Mouse (Mus musculus): ENCODE results near the gene C9. TPM values are rescaled to one million over a fixed set of nuclear protein-coding genes. Genes with fewer than 3 reads are reported as not detected.
A peak's percentile ranks its signal among the peaks of the same experiment; 100 is the strongest.

C9 gene
- not detected for polyA plus RNA-seq (2017; shearing (Covaris generic))

DNA sequence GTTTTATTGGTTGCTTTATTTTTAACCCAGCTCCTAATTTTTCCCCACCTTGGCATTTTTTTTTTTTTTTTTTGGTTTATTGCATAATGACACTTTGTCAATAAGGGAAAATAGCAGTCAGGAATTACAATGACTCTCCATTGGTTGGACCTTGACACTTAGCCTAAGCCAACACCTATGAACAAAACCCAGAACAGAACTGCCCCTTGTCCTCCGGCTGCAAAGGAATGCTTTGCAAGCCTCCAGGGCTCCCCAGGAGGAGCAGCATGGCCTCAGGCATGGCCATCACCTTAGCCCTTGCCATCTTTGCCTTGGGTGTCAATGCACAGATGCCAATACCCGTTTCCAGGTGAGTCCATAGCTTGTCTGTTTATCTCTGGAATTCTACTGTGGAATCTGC lies at the start of gene C9:
Gene C9 (plus strand): TSS at position 193 of the 400 bp plus-strand sequence.
- no peak for ATAC-seq

DNA sequence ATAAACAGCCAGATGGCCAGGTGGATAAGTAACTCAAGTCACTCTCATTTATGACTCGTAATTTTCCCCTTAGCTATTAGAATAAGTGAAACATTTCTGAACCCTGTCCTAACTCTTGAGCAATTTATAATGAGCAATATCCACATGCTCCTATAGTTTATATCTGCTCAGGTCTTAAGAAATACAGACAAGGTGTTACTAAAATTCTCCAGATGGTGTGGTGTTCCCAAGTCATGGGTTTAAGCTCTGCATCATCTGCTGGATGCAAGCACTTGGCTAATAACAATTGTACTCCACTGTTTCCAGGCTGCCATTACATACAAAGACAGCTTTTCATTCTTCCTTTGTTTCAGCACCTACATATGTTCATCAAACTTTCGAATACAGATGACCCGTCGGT lies 46.9 kb upstream of the C9 start:
- no peak for ATAC-seq

DNA sequence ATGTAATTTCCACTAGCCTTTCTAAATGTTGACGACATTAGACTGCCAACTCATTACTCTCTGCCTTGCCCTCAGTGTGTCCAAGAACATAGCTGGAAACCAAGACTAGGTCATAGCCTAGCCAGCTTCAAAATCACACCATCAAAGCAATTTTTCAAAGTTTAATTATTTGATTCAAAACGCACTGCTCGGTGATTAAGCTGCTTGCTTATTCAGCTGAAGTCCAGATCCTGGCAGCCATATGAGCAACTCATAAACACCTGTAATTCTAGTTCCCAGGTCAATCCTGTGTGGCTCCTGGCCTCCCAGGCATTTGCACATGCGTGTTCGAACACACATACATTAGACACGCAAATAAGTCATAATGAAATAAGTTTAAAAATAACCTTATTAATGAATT lies 46.2 kb upstream of the C9 start:
- no peak for ATAC-seq

DNA sequence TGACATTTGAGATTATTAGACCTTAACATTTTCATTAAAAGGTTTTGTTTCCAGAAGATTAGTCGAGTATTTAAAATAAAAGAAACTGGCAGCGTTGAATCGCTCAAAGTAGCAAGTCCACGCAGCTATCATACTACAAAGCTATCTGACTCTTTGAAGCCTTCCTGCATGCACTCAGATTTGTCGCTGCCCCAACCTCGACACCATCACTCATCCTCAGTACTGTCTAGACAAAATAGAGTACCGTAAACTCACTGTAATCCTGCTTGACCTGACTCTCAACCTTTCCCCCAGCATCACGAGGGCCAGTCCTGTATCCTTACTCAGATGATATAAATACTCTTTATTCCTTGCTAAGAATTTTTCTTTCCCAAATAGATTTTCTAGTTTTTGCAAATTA lies 45.0 kb upstream of the C9 start:
- no peak for ATAC-seq

DNA sequence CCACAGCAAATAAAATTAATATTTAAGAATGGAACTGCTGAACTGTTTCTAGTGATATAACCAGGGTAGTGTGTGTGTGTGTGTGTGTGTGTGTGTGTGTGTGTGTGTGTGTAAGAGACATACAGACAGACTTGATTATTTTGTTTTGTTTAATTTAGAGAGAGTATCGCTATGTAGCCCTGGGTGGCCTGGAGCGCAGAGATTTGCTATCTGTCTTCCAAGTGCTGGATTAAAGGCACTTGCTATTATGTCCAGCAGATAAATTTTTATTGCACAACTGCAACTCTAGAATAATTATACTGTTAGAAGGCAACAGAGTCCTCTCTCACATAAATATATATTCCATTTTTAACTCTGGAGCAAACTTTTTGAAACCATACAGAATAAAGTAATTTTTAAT lies 42.7 kb upstream of the C9 start:
- ATAC-seq, result no peak

DNA sequence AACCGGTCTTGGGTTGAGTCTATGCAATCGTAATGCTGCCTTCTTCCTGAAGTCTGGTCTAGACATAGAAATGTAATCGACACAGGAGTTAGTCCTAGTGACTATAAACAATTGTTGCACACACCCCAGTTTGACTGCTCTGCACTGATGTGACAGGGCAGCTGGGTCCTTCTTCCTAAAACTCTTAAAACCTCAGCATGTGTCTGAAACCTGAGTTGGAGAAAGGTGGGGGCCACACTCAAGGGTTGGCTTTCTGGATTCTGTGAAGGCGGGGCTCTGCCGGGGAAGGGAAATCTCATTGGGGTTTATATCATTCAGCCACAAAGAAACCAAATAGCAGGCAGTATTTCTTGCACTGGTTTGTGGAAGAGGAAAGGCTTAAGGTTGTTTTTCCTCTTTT lies 41.0 kb upstream of the C9 start:
- ATAC-seq, result no peak

DNA sequence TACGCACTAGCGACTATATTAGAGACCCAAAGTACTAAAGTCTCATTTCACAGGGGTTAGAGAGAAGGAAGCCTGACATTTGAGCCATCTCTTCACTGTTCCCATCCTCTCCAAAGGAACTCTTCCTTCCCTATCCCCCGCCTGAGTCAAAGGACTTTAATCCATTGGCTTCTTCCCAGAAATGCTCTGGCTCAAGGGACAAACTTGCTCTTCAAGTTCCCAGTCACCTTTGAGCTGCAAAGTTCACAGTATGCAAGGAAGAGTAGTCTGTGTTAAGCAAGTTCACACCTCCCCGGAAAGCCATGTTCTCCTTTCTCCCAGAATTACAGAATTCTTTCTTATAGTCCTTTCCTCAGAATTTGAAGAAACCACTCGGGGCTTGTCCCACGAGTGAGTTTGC lies 38.4 kb upstream of the C9 start:
- ATAC-seq, result no peak

DNA sequence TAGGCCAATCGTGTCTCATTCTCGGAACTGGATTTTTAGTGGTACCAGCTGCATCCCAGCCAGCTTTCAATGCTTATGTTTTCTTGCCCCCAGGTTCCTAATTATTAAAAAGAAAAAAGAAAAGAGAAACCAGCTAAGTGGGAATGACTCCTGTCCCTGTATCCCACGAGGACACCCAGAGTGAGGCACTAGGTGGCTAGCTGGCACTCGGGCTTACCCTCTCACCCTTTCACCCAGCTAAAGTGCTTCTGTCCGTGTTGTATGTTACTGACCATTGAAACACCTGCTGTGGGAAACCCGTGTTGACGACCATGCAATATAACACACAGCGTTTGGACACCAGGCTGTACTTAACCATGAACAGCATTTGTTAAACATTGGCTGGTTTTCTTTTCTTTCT lies 36.1 kb upstream of the C9 start:
- ATAC-seq, result no peak

DNA sequence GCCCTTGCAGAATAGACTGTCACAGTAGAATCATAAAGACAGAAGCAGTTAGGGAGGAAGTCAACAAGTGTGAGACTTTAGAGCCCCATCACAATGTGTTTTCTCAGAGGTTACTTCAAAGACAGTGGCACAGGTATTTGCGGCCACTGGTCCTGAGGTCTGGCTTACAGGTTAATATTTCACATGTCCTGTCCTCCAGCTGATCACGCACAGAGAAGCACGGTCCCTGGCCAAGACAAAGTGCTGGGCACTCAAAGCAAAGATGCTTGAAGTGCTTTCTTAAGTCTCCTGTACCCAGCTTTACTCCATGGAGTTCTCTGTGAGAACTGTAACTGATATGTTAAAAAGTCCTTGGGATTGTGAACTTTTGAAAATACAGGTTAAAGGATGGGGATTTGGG lies 35.0 kb upstream of the C9 start:
- no peak for ATAC-seq

DNA sequence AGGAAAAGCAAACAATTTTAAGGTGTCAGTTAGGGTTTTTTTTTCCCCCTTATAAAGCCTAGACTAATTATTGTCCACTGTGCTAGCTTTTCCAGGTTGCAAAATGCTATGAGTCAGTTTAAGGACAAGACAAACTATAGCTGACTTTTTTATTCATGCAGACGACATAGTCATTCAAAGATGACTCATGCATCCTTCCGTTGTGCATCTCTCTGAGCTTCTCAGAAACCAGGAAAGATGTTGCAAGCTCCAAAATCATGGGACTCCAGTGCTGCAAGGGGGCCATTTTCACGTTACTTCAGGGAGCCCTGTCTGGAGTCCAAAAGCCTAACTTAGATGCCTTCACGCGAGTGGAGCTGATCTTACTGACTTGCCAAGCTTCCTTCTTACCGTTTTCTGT lies 33.8 kb upstream of the C9 start:
- no peak for ATAC-seq

DNA sequence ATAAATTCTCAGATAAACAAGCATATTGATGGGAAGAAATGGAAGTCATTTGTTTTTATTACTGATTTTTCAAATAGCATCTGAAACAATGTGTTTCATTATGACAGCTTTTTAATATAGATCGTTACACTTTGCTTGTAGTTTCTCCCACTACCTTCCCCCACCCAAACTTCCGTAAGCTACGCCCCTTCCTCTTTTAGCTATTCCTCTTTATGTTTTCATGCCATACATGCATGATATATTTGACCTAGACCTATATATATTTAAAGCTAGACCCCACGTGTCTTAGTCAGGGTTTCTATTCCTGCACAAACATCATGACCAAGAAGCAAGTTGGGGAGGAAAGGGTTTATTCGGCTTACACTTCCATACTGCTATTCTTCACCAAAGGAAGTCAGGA lies 29.8 kb upstream of the C9 start:
- ATAC-seq, result no peak

DNA sequence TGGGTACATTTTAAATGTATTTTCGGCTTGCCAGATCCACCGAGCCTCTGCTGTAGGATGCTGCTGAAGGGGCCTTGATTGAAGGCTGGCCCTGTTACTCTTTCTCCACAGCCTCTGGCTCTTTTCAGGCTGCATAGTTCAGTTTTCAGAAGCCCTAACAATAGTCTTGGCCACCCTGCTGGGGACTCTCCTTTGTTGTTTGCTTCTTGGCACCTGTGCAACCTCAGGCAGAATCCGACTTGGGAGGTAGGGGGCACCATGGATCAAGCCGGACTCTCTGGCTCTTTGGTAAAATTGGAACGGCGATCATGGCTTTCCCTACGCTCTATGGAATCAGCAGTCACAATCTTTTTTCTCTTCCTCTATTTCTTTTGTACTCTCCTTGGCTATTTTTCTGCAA lies 13.3 kb upstream of the C9 start:
- no peak for ATAC-seq

DNA sequence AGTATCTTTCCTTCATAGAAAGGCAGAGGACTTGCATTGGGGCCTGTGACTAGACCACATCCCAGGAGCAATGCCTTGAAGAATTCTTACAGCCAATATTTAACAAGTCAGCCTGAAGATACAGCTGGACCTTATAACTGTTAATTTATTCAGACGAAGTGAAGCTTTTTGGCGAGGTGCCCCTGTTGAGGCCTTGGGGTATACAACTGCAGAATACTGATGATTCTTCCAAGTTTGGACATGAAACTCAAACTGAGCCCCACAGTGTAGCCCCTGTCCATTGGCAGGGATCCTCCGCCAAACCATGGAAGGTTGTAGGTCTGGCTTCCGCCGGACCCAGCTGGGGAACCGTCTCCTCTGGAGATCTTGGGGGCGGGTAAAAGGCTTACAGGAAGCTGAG lies 12.7 kb upstream of the C9 start:
- ATAC-seq, result no peak

DNA sequence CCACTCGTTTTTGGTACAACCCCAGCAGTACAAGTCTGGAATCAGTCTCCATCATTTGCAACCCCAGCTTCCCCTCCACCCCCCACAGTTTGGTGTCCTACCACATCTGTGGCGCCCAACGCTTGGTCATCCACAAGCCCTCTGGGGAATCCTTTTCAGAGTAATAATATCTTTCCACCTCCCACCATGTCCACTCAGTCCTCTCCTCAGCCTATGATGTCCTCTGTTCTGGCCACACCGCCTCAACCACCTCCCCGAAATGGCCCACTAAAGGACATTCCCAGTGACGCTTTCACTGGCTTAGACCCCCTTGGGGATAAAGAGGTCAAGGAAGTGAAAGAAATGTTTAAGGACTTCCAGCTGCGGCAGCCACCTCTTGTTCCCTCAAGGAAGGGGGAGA lies 9.8 kb upstream of the C9 start:
- ATAC-seq, result no peak

DNA sequence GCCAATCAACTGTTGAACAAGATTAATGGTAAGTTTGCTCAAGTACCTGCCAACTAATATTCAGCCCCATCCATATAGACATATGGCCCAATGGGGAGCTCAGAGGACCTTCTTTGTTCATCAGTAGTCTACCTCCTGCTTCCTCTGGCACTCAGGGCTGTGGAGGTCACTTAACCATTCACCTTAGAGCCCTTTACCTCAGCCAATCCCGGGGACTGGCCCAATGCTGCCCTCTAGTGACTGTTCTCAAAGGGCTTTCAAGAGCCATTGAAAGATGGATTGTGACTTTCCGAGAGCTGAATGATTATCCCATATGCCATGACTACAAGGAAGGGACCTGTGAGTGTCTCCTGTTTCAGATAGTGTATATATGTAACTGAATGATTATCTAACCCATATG lies 9.4 kb upstream of the C9 start:
- no peak for ATAC-seq

DNA sequence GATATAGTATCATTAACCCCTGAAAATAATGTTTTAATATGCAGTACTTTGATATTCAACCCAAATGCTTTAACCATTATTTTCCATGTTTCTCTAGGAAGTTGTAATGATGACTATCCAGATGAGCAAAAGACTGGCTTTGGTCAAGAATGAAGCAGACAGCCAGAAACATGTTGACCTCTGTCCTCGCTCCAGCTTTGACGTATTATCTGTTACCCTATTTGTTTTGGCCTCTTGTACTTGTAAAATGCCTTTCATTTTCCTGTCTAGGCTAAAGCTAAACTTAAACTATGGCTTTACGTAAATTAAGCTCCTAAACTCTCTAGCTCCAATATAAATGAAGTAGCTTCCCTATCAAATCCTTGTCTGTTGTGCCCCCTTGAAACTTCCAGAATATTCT lies 6.4 kb upstream of the C9 start:
- ATAC-seq, result no peak

DNA sequence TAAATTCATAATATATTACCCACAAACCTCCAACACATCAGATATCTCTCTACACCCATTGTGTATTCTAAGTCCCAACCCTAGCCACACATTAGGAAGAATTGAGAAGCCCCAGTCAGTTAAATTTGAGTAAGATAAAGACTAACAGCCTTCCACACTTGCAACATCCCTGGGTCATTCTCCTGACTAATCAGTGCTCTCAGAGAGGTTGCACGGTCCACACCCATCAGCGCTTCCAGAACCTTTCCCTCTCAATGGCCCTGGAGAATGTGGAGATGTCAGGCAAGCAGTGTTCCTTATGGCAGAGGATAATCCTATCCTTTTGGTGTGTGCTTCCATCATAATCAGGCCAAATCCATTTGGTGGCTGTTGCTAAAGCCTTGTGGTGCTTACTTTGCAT lies 675 bp upstream of the C9 start:
- ATAC-seq, result no peak

DNA sequence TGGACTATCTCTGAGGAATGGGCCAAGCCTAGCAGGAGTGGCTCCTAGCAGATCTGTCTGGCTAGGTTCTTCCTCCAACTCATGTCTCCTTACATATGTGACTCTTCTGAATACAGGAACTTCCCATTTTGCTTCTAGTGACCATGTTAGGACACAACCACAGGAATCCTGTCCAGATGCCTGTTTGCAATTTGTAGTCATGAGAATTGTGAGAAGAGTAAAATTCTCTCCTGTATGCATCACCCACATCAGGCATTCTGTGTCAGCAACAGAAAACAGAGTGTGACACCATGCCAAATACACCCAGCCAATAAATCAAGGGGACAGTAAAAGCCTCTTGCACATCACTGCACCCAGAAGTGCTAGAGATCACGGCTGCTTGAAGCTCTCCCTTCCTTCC lies 1.1 kb downstream of the C9 start:
- ATAC-seq, result no peak

DNA sequence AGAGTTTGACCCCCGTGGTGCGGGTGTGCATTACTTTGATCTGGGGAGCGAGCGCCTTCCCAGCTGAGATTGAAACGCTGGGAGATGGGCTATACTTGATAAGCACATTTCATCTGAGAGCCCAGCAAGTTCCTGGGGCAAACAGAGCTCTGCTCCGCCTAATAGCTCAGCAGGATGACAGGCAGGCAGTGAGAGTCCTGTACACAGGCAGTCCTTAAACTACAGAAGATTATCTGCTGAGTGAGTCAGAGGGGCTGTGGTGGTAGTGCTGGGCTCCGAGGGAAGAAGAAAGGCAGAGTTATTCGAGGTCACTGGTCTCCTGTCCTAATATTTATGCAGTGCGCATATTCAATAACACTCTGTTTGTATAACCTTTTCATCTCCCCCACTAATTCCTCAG lies 3.8 kb downstream of the C9 start:
- ATAC-seq, result no peak

DNA sequence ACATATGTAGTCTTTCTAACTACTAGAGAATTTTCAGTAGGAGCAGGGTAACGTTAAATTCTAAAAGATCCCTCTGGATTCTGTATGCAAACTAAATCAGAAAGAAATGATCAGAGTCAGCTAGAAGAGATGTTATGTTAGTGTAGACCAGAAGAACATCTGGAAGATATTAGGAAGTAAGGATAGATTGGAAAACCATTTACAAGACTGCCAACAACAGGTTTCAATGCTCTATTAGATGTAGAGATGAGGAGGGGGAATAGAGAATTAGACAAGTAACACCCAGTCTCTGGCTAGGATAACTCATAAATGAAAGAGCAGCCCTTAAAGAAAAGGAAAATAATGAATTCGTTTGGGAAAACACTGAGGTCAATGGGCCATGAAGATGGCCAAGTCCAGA lies 9.3 kb downstream of the C9 start:
- no peak for ATAC-seq

DNA sequence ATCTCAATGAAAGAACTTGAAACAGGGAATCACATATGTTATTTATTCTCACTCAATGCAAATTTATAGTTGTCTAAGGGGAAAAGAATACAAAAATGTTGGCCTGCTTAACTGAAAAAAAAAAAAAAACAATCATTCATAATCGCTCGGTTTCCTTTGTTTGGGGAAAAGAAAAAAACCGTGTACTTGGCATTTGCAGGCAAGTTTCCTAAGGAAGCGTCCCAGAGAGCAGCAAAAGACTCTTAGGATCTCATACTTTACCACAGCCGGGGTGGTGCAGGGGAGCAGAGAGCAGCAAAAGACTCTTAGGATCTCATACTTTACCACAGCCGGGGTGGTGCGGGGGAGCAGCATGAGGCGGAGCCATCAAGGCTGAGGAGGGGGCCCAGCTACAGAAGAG lies 16.3 kb downstream of the C9 start:
- ATAC-seq, result no peak

DNA sequence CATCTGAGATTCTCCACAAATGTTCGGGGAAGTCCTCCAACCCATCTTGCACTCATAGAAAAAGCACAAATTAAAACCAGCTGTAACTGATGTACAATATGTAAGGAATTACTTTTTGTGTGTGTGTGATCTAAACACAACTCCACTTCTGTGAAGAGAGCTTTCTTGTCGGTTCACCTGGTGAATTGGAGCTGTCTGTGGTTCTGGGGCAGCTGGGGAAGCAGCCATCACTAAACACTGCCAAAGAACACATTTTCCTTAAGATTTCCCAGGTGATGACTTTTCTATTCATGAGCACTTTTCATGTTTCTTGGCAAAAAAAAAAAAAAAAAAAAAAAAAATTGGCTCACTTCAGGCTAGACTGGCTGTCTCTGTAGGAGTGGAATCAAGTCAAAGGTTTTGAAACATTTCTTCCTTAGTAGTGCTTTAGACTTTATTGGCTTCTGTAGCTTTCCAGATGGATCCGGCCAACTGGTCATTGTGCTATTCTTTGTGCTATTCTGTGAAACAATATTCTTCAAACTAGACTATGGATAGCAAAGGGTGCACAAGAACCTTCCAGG lies 18.3 kb downstream of the C9 start:
- ATAC-seq, result no peak

DNA sequence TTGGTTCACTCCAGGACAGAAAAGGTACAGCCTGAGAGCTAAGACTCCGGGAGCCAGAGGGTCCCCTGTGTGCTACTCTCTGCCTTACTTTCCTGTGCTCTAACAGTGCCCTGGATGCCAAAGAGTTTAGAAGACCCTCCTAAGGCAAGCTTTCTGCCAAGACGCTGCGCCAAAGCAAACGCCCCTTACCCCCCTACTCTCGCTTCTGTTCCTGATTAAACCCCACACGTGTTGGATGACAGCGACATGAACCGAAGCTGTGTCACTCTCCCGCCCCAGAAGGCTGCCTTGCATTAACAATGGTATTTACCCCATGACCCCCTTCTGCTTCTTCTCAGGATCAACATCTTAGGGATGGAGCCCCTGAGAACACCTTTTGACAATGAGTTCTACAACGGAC lies 21.9 kb downstream of the C9 start:
- no peak for ATAC-seq

DNA sequence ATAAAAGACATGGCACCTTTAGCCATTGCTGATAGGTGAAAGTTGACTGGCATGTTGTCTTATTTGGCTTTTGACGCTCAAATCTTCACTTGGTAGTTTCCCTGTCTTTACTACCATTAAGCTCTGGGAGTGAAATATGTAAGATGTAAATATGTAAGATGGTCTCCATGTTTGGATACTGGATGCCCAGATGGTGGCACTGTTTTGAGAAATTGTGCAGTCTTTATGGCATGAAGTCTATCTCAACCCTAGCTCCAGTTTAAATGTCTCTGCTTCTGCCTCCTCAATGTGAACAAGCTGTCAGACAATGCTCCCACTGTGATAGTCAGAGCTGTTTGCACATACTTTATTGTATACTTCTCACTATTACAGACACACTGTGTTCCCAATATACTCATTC lies 23.7 kb downstream of the C9 start:
- ATAC-seq, result peak; percentile 46

DNA sequence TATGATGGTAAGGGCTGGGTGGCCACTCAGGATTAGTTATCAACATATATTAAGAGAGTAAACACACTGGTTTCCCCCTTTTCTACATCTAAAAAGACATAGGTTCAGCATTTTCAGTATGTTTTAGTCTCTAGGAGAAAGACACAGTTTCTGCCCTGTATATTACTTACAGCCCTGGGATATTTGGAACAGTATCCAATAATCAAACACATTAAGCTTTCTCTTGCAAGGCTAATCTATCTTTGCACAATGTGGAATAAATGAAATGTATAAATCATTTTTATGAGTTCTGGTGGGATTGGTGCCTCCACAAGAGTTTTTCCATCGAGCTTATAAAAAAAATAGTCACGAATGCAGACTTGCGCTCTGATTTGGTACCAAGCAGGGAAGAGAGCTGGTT lies 24.3 kb downstream of the C9 start:
- no peak for ATAC-seq

DNA sequence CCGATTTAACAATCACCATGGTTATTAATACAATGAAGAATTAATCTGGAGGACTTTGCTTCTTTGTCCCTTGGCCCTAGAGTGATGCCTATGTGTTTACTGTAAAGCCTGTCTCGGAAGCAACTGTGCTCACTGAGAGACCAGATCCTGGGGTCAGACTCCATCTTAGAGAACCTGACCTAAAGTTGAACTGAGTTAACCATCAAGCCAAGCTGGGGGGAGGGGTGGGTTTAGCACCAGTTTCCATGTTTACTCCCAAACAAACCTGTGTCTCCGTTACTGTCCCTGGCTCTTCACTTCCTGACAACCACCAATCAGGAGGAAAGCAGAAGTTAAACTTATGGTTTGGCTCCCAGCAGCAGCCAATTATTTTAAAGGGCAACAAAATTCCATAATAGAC lies 38.4 kb downstream of the C9 start:
- no peak for ATAC-seq

Data from inflammation-experienced regulatory T-cells, adult 6 months (primary cell).